Mouse (Mus musculus): Measurements from ENCODE around the gene Eid1. TPM values are rescaled to one million over a fixed set of nuclear protein-coding genes. Genes with fewer than 3 reads are reported as not detected.

Eid1 gene
- polyA plus RNA-seq, 1 experiment from 2014 or later: 120 TPM

GRCm38 (mm10) chr2:125630010-125630409 is 42.9 kb upstream of the Eid1 start:
- no peak overlapping the region for H3K27ac ChIP-seq
- no peaks in the 10 kb centered on the region for H3K4me1 ChIP-seq (replicated peaks; ENCODE audit: insufficient read depth, low read length)
- H3K4me3 ChIP-seq (replicated peaks; ENCODE audit: low read depth, low read length): no peak overlapping the region
- H3K9ac ChIP-seq (ENCODE audit: low read depth, low read length): no peak overlapping the region
- no peak for TF ChIP-seq CTCF (IDR thresholded peaks at IDR 0.05; ENCODE audit: low read depth)
- ATAC-seq (replicated peaks; ENCODE audit: low FRiP score, low read depth): no peak
- no peaks in the 10 kb centered on the region for H3K27me3 ChIP-seq (ENCODE audit: insufficient read depth, low read length)
- H3K4me2 ChIP-seq (ENCODE audit: low read length): no peak overlapping the region
- 95% methylated on average over 2 of the region's 2 CpGs for WGBS
- H3K36me3 ChIP-seq (ENCODE audit: insufficient read depth, low read length): no peaks in the 10 kb centered on the region
- DNase-seq (ENCODE audit: low spot score): no peak
- H3K9me3 ChIP-seq (replicated peaks; ENCODE audit: low read length): no peaks in the 10 kb centered on the region

- H3K27me3 ChIP-seq (ENCODE audit: insufficient read depth, low read length): no peaks in the 10 kb centered on the region
- DNase-seq (ENCODE audit: low spot score) (peak; percentile 36), ATAC-seq (replicated peaks; ENCODE audit: low FRiP score, low read depth) (no peak)
- H3K4me1 ChIP-seq (replicated peaks; ENCODE audit: insufficient read depth, low read length): no peaks in the 10 kb centered on the region
- no peak for TF ChIP-seq CTCF (IDR thresholded peaks at IDR 0.05; ENCODE audit: low read depth)
- no peak overlapping the region for H3K27ac ChIP-seq
- H3K9ac ChIP-seq (ENCODE audit: low read depth, low read length): no peak overlapping the region
- H3K36me3 ChIP-seq (ENCODE audit: insufficient read depth, low read length): no peaks in the 10 kb centered on the region
- H3K4me3 ChIP-seq (replicated peaks; ENCODE audit: low read depth, low read length): no peak overlapping the region
- H3K4me2 ChIP-seq (ENCODE audit: low read length): no peak overlapping the region
- no peaks in the 10 kb centered on the region for H3K9me3 ChIP-seq (replicated peaks; ENCODE audit: low read length)
- 35% methylated on average over 7 of the region's 7 CpGs for WGBS
Observed at GRCm38 (mm10) chr2:125637331-125637730, 35.6 kb upstream of the Eid1 start.

GRCm38 (mm10) chr2:125644912-125645311 is 28.0 kb upstream of the Eid1 start:
- H3K4me1 ChIP-seq (replicated peaks; ENCODE audit: insufficient read depth, low read length): no peaks in the 10 kb centered on the region
- no peaks in the 10 kb centered on the region for H3K36me3 ChIP-seq (ENCODE audit: insufficient read depth, low read length)
- H3K9ac ChIP-seq (ENCODE audit: low read depth, low read length): no peak overlapping the region
- H3K4me3 ChIP-seq (replicated peaks; ENCODE audit: low read depth, low read length): no peak overlapping the region
- no peaks in the 10 kb centered on the region for H3K27me3 ChIP-seq (ENCODE audit: insufficient read depth, low read length)
- no peak overlapping the region for H3K27ac ChIP-seq
- H3K9me3 ChIP-seq (replicated peaks; ENCODE audit: low read length): no peaks in the 10 kb centered on the region
- no peak for ATAC-seq (replicated peaks; ENCODE audit: low FRiP score, low read depth)
- WGBS: 88% methylated on average over 6 of the region's 6 CpGs
- DNase-seq (ENCODE audit: low spot score): no peak
- no peak for TF ChIP-seq CTCF (IDR thresholded peaks at IDR 0.05; ENCODE audit: low read depth)
- H3K4me2 ChIP-seq (ENCODE audit: low read length): no peak overlapping the region

- Histone ChIP-seq H3K4me3 (replicated peaks; ENCODE audit: low read depth, low read length) (no peak overlapping the region), H3K27me3 (ENCODE audit: insufficient read depth, low read length) (no peaks in the 10 kb centered on the region), H3K4me1 (replicated peaks; ENCODE audit: insufficient read depth, low read length) (no peaks in the 10 kb centered on the region), H3K27ac (no peak overlapping the region), H3K36me3 (ENCODE audit: insufficient read depth, low read length) (no peaks in the 10 kb centered on the region), H3K9ac (ENCODE audit: low read depth, low read length) (no peak overlapping the region), H3K9me3 (replicated peaks; ENCODE audit: low read length) (no peaks in the 10 kb centered on the region), H3K4me2 (ENCODE audit: low read length) (no peak overlapping the region)
- 83% methylated on average over 5 of the region's 5 CpGs for WGBS
- ATAC-seq (replicated peaks; ENCODE audit: low FRiP score, low read depth) (no peak), DNase-seq (ENCODE audit: low spot score) (no peak)
- no peak for TF ChIP-seq CTCF (IDR thresholded peaks at IDR 0.05; ENCODE audit: low read depth)
Observed at GRCm38 (mm10) chr2:125650038-125650437, 22.9 kb upstream of the Eid1 start.

- no peak overlapping the region for H3K27ac ChIP-seq
- WGBS: 77% methylated on average over 14 of the region's 14 CpGs
- ATAC-seq (replicated peaks; ENCODE audit: low FRiP score, low read depth): peak; percentile 33; the same call in 1 of the 2 replicates
Observed at GRCm38 (mm10) chr2:125650742-125651352, 22.0 kb upstream of the Eid1 start.

GRCm38 (mm10) chr2:125651563-125651962 is 21.3 kb upstream of the Eid1 start:
- WGBS: 67% methylated on average over 8 of the region's 8 CpGs

More at GRCm38 (mm10) chr2:125650742-125651352, 22.0 kb upstream of the Eid1 start:
- DNase-seq (ENCODE audit: low spot score): no peak
- Histone ChIP-seq H3K4me3 (replicated peaks; ENCODE audit: low read depth, low read length) (no peak overlapping the region), H3K9me3 (replicated peaks; ENCODE audit: low read length) (no peaks in the 10 kb centered on the region), H3K4me2 (ENCODE audit: low read length) (no peak overlapping the region), H3K9ac (ENCODE audit: low read depth, low read length) (no peak overlapping the region), H3K27me3 (ENCODE audit: insufficient read depth, low read length) (no peaks in the 10 kb centered on the region), H3K36me3 (ENCODE audit: insufficient read depth, low read length) (no peaks in the 10 kb centered on the region), H3K4me1 (replicated peaks; ENCODE audit: insufficient read depth, low read length) (no peaks in the 10 kb centered on the region)
- no peak for TF ChIP-seq CTCF (IDR thresholded peaks at IDR 0.05; ENCODE audit: low read depth)

GRCm38 (mm10) chr2:125653286-125653685 is 19.6 kb upstream of the Eid1 start:
- H3K9ac ChIP-seq (ENCODE audit: low read depth, low read length): no peak overlapping the region
- no peak overlapping the region for H3K4me2 ChIP-seq (ENCODE audit: low read length)
- DNase-seq (ENCODE audit: low spot score) (no peak), ATAC-seq (replicated peaks; ENCODE audit: low FRiP score, low read depth) (no peak)
- no peaks in the 10 kb centered on the region for H3K4me1 ChIP-seq (replicated peaks; ENCODE audit: insufficient read depth, low read length)
- no peaks in the 10 kb centered on the region for H3K36me3 ChIP-seq (ENCODE audit: insufficient read depth, low read length)
- no peaks in the 10 kb centered on the region for H3K27me3 ChIP-seq (ENCODE audit: insufficient read depth, low read length)
- no peak overlapping the region for H3K4me3 ChIP-seq (replicated peaks; ENCODE audit: low read depth, low read length)
- no peak for TF ChIP-seq CTCF (IDR thresholded peaks at IDR 0.05; ENCODE audit: low read depth)
- WGBS: 93% methylated on average over 2 of the region's 2 CpGs
- H3K9me3 ChIP-seq (replicated peaks; ENCODE audit: low read length): no peaks in the 10 kb centered on the region
- no peak overlapping the region for H3K27ac ChIP-seq

More at GRCm38 (mm10) chr2:125651563-125651962, 21.3 kb upstream of the Eid1 start:
- no peak for ATAC-seq (replicated peaks; ENCODE audit: low FRiP score, low read depth)
- no peak overlapping the region for H3K4me3 ChIP-seq (replicated peaks; ENCODE audit: low read depth, low read length)
- no peaks in the 10 kb centered on the region for H3K4me1 ChIP-seq (replicated peaks; ENCODE audit: insufficient read depth, low read length)
- no peak for TF ChIP-seq CTCF (IDR thresholded peaks at IDR 0.05; ENCODE audit: low read depth)
- no peak overlapping the region for H3K27ac ChIP-seq
- no peak overlapping the region for H3K4me2 ChIP-seq (ENCODE audit: low read length)
- H3K9me3 ChIP-seq (replicated peaks; ENCODE audit: low read length): no peaks in the 10 kb centered on the region
- H3K9ac ChIP-seq (ENCODE audit: low read depth, low read length): no peak overlapping the region
- DNase-seq (ENCODE audit: low spot score): no peak
- no peaks in the 10 kb centered on the region for H3K36me3 ChIP-seq (ENCODE audit: insufficient read depth, low read length)
- H3K27me3 ChIP-seq (ENCODE audit: insufficient read depth, low read length): no peaks in the 10 kb centered on the region

Data from kidney, postnatal 0 days (tissue).